Mouse (Mus musculus) heart, adult 8-10 months (tissue): ENCODE data around the gene Recql5. TPM values are rescaled to one million over a fixed set of nuclear protein-coding genes. Genes with fewer than 3 reads are reported as not detected.
A peak's percentile ranks its signal among the peaks of the same experiment; 100 is the strongest.

Source experiments
- DNase-seq: peaks from one replicate; pipeline ENCODE4 v3.0.0; 2022; ENCODE audit warnings: low spot score
- total RNA-seq, 4 experiments: library from RNA; stranded (reverse); gene quantifications; 2 replicates each; pipeline ENCODE4 v1.2.4; 2022

The Recql5 gene
- total RNA-seq, 4 experiments from 2014 or later: 6.8 to 14.7 (median 8.2) TPM

DNA sequence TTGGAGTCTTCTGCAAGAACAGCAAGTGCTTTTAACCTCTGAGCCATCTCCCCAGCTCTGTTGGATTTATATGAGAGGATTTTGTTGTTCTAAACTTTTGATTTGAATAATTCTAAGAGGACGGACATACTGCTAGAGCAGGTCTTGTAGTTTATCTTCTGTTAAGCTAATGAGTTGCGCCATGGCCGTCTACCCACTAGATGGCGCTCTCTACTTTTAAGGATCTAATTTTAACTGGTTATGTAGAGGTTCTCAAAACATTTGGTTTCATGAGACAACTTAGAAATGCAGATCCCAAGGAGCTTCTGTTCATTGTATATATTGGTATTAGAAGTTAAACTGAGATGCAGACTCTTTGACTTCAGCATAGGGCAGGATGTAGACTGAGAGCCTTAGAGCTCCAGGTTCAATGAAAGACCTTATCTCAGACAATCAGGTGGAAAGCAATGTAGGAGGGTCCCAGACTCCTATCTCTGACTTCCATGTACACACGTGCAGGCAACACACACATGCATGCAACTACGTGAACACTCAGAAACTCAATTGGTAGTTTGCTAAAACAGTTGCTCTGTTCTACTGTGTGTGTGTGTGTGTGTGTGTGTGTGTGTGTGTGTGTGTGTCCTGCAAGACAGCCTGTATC is 6.5 kb upstream of the Recql5 start:
- peak; percentile 68 for DNase-seq

DNA sequence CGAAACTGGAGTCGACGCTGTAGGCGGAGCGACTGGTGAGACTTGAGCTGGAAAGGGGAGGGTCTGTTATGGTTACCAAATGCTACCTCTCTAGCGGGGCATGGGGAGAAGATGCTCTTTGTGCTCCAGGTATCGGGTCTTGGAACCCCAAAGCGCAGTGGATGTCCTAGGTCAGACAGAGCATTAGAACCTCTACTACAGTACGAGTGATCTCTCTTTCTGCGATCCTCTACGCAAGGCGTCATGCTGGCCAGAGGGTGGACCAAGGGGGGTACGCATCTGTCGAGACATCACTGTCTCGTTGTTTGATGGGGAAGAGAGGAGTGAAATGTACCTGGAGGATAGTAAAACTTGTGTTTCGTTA is 452 bp upstream of the Recql5 start:
- no peak for DNase-seq

DNA sequence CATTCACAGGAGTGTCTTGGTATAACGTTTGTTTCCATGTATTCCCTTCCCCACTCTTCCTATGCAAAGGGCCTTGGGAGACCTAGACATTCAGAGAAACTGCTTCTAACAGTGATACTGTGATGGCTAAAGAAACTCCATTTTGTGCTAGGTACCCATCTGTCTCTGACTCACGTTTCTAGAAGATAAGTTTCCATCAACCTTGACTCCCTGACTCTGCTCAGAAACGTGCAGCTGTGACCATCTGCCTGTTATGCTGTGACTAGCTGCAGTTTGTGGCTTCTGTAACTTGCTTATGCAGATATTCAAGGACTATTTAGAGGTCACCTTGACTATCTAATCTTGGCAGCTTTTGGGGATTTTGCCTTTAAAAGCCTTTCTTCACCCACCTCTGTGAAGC is 2.0 kb downstream of the Recql5 start:
- DNase-seq: no peak

DNA sequence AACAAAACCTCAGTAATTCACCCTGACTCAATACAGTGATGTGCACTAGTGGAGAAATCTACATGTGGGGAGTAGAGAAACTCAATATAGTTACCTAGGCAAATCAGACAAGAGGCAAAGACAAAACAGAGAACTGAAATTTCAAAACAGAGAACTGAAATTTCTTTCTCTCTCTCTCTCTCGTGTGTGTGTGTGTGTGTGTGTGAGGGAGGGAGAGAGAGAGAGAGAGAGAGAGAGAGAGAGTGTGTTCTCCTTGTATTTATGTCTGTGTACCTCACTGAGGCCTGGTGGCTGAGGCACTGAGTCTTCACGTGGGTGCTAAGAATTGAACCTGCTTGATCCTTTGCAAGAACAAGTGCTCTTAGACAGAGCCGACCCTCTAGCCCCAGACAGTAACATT is 3.5 kb downstream of the Recql5 start:
- no peak for DNase-seq

DNA sequence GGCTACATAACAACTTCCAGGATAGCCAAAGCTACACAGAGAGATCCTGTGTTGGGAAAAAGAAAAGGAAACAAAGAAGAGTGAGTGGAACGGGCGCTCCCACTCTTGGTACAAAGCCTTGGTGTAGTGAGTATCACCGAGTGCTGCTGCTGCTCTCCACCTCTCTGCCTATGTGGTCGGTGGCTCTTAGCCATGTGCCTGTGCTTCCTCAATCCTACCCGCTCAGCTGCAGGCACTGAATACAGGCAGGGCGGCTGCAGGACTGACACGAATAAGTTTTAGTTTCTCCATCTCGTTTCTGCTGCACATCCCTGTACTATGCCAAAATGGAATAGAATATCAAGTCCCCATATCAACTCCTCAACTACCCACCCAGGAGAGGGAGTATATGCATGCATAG is 4.2 kb downstream of the Recql5 start:
- no peak for DNase-seq

DNA sequence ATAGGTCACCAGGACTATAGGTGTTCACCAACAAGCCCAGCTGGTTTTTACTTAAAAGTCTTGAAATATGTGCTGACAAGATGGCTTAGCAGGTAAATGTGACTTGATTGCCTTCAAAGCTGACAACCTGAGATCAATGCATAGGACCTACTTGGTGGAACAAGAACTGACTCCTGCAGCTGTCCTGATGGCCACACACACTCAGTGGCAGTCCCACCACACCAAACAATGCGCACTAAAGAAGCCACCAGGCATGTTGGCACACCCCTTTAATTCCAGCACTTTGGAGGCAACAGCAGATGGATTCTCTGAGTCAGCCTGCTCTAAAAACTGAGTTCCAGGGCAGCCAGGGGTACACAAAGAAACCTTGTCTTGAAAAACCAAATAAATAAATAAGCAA is 11.3 kb downstream of the Recql5 start:
- DNase-seq: no peak

DNA sequence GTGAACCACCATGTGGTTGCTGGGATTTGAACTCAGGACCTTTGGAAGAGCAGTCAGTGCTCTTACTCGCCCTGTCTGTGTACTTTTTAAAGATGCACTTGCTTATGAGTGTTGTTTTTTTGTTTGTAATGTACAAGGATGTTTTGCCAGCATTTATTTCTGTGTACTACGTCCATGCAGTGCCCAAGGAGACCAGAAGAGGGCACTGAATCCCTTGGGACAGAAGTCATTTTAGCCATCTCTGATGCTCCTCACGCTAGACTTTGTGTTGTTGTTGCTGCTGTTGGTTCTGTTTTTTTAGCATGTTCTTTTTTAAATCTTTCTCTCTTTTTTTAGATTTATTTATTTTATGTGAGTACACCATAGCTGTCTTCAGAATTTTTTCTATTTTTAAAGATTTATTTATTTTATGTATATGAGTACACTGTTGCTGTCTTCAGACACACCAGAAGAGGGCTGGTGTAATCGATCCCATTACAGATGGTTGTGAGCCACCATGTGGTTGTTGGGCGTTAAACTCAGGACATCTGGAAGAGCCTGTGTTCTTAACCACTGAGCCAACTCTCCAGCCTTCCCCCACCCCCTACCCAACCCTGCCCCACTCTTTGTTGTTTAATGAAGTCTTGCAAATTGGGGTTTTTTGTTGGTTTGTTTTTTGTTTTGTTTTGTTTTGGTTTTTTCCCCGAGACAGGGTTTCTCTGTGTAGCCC is 13.0 kb downstream of the Recql5 start:
- no peak for DNase-seq

DNA sequence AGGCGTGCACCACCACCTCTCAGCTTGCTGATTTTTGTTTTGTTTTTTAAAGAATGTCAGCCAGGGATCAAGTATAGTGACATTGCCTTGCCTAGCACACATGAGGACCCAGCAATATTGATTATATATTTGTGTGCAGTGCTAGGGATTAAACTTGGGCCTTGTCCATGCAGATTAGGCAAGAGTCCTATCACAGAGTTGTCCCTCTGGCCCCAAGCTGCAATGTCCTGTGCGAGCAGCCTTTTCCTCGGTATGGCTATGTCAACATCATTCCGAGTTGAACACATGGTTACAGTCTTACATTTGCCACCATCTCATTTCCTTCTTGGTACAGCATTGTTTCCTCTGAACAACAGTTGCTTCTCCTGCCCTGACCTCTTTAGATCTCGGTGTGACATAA is 14.2 kb downstream of the Recql5 start:
- no peak for DNase-seq

DNA sequence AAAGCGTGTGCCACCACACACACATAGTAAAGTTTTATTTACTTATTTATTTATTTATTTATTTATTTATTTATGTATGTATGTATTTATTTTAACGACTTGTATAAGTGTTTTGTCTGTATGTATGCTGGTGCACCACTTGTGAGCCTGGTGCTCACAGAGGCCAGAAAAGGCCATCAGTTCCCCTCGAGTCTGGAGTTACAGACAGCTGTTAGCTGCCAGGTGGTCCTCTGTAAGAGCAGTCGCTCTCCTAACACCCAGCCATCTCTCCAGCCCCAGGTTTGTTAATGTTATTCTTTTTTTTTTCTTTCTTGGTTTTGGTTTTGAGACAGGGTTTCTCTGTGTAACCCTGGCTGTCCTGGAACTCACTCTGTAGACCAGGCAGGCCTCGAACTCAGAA is 14.6 kb downstream of the Recql5 start:
- no peak for DNase-seq

DNA sequence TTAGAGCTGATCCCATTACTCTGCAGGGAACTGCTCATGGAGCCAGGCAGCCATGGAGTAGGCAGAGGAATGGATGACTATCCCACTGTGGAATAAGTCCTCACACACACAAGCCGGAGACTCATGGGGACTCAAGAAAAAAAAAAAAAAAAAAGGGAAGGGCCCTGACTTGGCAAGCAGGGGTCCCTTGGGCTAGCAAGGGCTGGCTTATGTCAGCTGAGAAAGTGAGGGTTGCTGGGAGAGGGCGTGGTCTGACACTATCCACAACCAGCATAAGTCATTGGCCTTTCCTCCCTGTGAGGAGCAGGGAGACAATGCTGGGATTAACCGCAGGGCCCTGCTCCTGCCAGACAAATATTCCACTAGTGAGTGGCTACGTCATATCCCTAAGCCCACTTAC is 16.7 kb downstream of the Recql5 start:
- DNase-seq: no peak

DNA sequence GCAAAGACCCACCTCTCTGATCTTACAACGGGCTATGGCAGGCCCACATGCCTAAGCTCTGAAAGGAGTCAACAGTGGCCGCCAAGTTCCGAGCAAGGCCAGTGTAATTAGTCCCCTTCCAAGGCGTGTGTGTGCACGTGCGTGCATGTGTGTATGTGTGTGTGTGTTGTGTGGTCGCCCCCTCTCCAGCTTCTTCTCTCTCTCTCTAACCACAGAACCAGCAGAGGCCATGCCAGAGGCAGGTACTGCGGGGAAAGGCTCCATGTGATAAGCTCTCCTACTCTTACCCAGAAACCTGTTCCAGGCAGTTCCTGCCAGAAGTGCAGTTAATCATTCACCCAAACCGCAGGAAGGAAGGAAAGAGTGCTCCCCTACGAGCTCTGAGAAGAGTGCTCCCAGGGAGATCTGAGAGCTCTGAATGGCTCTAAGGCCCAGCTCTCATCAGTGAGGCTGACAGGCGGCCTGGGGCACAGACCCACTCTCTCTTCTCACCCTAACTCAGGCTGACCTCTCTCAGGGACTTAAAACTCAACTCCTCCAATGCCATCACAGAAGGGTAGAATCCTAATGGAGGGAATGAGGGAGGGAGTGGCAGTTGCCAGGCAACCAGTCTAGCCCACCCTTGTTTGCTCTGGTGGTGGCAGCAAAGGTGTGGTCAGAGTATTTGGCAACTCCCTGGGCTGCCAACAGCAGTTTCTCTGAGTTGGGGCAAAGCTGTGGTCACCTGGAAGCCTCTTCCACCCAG is 21.5 kb downstream of the Recql5 start, which contains the start of gene Smim6:
Gene Smim6, plus strand, starts transcription at position 386 of the 745 bp plus-strand sequence.
- DNase-seq: no peak

DNA sequence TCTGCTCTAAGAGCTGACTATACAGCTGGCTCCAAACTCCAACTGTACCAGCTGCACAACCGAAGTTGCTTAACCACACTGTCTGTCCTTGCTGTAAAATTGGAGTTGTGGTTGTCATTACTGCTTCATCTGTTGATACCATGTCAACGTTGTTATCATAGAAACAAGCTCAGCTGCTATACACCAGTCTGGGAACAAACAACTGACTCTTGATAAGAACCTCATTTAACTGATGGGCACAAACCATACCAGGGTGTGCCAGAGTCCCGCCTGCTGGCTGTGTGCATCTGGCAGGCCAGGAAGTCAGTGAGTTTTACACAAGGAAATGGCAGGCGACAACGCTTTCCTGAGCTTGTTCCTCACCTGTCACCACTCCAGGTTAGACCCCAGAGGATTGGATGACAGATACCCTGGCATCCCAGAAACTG is 22.1 kb downstream of the Recql5 start:
- DNase-seq: no peak

DNA sequence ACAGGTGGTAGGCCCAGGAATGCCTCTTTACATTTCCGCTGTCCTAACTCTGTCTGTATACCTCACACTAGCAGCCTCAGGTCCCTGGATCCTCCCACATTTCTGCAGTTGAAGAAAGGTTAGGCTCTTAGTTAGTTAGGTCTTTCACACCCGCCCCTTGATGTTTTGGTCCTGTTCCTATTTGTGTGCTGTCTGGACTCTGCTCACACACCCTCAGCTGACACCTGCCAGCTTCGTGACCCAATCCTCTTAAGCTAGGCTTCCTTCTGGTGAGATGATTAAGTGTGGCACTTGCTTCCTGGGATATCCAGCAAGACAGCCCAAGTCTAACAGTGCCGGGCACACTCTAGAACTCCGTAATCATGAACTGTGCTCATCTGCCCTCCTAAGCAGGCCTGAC is 26.8 kb downstream of the Recql5 start:
- no peak for DNase-seq

DNA sequence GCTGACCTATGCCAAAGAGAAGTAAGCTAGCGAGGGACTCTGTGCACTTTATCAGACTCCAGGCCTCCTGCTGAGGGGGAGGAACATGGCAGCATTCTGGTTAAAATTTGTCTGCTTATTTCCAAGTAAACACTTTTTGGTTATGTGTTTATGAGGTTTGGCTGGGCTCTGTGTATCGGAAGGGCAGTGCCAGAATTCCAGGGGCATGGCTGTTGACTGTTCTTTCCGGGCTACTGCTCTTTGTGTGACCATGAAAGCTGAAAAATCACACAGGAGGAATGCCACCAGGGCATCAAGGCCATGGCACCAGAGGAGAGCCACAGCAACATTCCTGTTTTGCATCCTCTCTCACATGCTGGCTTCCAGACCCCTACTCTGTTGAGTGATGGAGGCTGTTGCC is 27.2 kb downstream of the Recql5 start:
- no peak for DNase-seq

DNA sequence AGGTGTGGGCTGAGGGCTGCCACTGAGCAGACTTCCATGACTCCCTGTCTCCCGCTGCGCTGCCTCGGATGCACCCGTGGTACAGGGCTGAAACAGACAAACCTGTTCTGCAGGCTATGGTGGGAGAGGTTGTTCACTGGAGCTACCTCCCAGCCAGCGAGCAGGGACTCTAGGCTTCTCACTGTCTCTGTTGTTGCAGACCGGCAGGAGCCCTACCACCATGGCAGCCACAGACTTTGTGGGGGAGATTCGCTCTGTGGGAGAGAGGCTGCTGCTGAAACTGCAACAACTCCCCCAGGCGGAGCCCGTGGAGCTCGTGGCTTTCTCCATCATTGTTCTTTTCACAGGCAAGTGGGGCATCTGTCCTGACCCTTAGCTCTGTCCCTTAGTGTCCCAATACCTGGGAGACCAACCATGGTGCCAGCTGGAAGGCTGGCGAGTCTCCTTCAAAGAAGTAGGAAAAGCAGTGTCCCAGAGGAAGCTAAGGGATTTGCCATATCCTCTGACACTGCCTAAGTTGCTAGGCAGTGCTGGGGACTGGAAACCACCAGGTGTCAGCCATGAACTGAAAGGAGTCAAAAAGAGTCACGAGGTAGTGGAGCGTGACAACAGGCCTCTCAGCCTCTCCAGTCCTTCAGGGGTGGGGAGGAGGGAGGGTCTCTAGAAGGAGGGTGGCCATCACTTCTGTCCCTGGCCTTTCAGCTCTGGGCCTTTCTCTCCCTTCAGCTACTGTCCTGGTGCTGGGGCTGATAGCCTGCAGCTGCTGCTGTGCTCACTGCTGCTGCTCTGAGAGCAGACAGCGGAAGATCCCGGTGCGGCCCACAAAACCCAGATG is 28.1 kb downstream of the Recql5 start:
- DNase-seq: no peak

DNA sequence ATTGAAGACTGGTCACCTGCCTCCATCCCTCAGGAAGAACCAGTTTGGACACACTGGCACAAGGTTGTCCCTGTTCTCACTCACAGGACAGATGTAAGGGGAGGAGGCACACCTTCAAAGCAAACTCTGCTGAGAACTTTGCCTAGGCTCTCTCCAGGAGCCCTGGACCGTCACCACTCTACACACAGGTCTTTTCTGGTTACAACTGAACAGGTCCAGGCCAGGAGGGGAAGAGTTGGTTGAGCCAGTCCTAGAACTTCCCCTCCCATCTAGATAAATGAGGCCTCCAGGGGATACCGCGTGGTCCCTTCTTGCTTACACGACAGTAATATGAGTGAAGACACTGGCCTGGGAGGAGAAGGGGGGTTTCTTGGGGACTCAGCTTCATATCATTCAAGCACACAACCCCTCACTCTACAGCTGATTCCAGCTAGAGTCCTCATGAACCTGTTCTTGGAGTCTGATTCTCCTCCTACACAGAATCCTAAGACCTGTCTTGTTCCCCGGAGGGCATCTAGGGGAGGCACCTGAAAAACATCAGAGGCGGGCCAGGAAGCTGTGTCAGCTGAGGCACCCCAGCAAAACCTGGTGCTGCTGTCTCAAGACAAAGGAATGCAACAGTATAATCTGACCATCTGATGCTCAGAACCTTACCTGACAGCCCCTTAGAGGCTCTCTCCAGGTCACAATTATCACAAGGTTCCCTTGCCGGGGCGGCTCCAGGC is 28.9 kb downstream of the Recql5 start:
- DNase-seq: no peak

DNA sequence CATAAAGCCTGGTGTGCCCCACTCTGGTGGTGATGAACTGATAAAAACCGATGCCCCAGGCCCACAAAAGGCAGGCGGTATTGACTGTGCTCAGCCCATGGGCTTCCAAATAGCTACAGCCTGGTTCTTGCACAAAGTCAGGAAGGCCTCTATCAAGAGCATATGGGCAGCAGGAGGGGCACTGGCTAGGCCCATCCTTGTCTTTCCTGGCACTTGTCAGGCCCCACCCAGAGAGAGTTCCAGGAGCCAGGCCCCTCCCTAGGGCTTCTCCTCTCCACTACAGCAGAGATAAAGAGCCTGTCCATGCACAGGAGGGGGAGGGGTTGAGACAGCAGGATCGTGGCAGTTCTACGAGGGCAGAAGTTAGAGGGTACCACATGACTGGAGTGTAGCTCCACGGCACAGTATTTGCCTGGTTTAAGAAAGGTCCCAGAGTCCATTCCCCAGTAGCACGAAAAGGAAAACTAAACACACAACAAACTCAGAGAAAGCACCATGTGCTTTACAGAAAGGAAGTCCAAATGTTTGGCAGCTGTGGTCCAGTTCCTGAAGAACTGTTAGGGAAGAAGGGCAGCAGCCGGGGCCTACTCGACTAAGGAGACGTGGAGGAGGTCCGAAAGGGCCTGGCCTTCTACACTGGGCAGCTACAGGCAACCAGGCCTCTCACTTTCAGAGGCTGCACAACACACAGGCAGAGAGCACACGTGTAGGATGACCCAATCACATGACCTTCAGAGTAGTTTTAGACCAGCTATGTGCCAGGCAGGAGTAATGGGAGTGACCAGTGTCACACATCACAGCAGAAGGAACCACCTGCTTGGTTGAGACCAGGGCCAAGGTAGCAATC is 29.7 kb downstream of the Recql5 start:
- DNase-seq: peak; percentile 29

DNA sequence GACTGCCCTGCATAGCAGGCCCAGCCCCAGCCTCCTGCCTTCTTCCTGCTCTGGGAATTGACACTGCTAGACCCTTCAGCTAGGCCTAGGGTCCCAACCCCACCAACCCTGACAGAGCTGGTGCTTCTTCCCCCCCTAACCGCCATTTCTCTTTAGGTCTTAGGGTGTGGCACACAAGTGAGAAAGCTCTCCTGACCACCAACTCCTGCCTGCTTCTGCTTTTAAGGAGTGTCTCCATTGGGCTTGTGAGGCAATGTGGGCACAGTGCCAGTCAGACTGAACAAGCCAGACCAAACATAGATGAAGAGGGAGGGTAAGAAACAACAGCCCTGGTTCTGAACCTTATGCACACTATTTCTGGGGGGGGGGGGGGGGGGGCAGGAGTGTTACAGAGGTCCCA is 30.4 kb downstream of the Recql5 start:
- peak; percentile 40 for DNase-seq

DNA sequence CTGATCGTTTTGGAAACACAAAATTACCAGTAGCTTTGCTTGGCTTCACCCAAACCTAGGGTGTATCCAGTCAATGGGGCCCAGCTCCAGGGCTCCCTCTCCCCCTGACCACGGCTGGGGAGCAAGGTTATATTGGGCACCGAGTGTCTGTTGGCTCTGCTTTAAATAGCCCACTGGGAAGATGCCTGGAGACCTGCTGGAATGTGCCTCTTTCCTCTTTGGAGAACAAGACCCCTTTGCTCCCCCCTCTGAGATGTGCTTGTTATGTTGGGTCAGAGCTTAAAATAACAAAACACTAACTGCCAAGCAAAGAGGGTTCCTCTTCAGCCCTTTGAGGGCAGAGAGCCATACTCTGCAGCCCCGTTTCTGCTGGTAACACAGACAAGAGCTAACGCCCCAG is 31.1 kb downstream of the Recql5 start:
- peak; percentile 56 for DNase-seq
